Mouse (Mus musculus): ENCODE measurements around the gene Mill2. TPM values are rescaled to one million over a fixed set of nuclear protein-coding genes. Genes with fewer than 3 reads are reported as not detected.
"Not testable (repeated sequence)": the region's sequence is repeated elsewhere in the genome, so short reads cannot be mapped to it uniquely, and the experiment has no call there.

Gene Mill2
- total RNA-seq (2021): 1 to 10 TPM; 8.1 to 10.0 TPM
- long read RNA-seq, experiment 1, partial matches to known transcripts: 0 of 12 reads
- long read RNA-seq, experiment 1, other reads (novel, unspliced or antisense): 9 of 12 reads
- long read RNA-seq, experiment 2, transcript Mill2-205 (6 exons, 1,998 nt): major isoform, 5 of 15 reads
- long read RNA-seq, experiment 2, partial matches to known transcripts: 1 of 15 reads
- long read RNA-seq, experiment 2, other reads (novel, unspliced or antisense): 9 of 15 reads

- no peak for DNase-seq (ENCODE audit: low spot score in 2 of 2)
Measured at GRCm38 (mm10) chr7:18839865-18840264, at the start of gene Mill2. Gene Mill2 (plus strand): TSS chr7:18839966.

- not testable (repeated sequence) for DNase-seq (ENCODE audit: low spot score in 2 of 2)
Measured at GRCm38 (mm10) chr7:18790671-18791070, 49.1 kb upstream of the Mill2 start.

- no peak for DNase-seq (ENCODE audit: low spot score in 2 of 2)
Measured at GRCm38 (mm10) chr7:18798420-18798819, 41.3 kb upstream of the Mill2 start, which contains the start of gene Psg19. Gene Psg19 (minus strand): TSS chr7:18798520.

- DNase-seq (ENCODE audit: low spot score in 2 of 2): no peak
Measured at GRCm38 (mm10) chr7:18799129-18799528, 40.6 kb upstream of the Mill2 start.

- DNase-seq (ENCODE audit: low spot score in 2 of 2): no peak
Measured at GRCm38 (mm10) chr7:18803526-18803925, 36.2 kb upstream of the Mill2 start.

- no peak for DNase-seq (ENCODE audit: low spot score in 2 of 2)
Measured at GRCm38 (mm10) chr7:18818301-18818700, 21.5 kb upstream of the Mill2 start.

- no peak for DNase-seq (ENCODE audit: low spot score in 2 of 2)
Measured at GRCm38 (mm10) chr7:18821507-18821906, 18.3 kb upstream of the Mill2 start, which contains the start of gene Psg17. Gene Psg17 (minus strand): TSS chr7:18821607.

GRCm38 (mm10) chr7:18827792-18828546, 11.8 kb upstream of the Mill2 start:
- DNase-seq (ENCODE audit: low spot score in 2 of 2): no peak

- no peak for DNase-seq (ENCODE audit: low spot score in 2 of 2)
Measured at GRCm38 (mm10) chr7:18828592-18828991, 11.2 kb upstream of the Mill2 start.

- DNase-seq (ENCODE audit: low spot score in 2 of 2): no peak
Measured at GRCm38 (mm10) chr7:18829545-18829944, 10.2 kb upstream of the Mill2 start.

- no peak for DNase-seq (ENCODE audit: low spot score in 2 of 2)
Measured at GRCm38 (mm10) chr7:18832298-18832697, 7.5 kb upstream of the Mill2 start.

- peak; percentile 26 to 39 for DNase-seq (ENCODE audit: low spot score in 2 of 2)
Measured at GRCm38 (mm10) chr7:18840386-18841173, 814 bp downstream of the Mill2 start.

- no peak for DNase-seq (ENCODE audit: low spot score in 2 of 2)
Measured at GRCm38 (mm10) chr7:18841174-18841567, 1.4 kb downstream of the Mill2 start.

- DNase-seq (ENCODE audit: low spot score in 2 of 2): no peak
Measured at GRCm38 (mm10) chr7:18844811-18845210, 5.0 kb downstream of the Mill2 start.

- no peak for DNase-seq (ENCODE audit: low spot score in 2 of 2)
Measured at GRCm38 (mm10) chr7:18848395-18848794, 8.6 kb downstream of the Mill2 start.

- DNase-seq (ENCODE audit: low spot score in 2 of 2): no peak
Measured at GRCm38 (mm10) chr7:18858310-18858916, 18.6 kb downstream of the Mill2 start.

- DNase-seq (ENCODE audit: low spot score in 2 of 2): no peak
Measured at GRCm38 (mm10) chr7:18862801-18863200, 23.0 kb downstream of the Mill2 start.

- DNase-seq (ENCODE audit: low spot score in 2 of 2): no peak
Measured at GRCm38 (mm10) chr7:18868491-18868890, 28.7 kb downstream of the Mill2 start.

- not testable (repeated sequence) for DNase-seq (ENCODE audit: low spot score in 2 of 2)
Measured at GRCm38 (mm10) chr7:18871031-18871430, 31.3 kb downstream of the Mill2 start, which contains the start of gene Pglyrp1. Gene Pglyrp1 (plus strand): TSS chr7:18871331.

GRCm38 (mm10) chr7:18872014-18872802, 32.4 kb downstream of the Mill2 start:
- no peak for DNase-seq (ENCODE audit: low spot score in 2 of 2)
